Mouse (Mus musculus) small intestine, adult 2 months (tissue): ENCODE data around the gene Capn2.

ENCODE experiments used
- CTCF ChIP-seq: fragments of 200-500 bp; IDR thresholded peaks from 2 replicates; pipeline ENCODE4 v1.5.1; 2012; ENCODE audit warnings: low read depth, mild to moderate bottlenecking, control low read depth, inconsistent platforms, low read length, moderate library complexity, mixed read lengths; ENCODE audit not compliant: insufficient replicate concordance, insufficient read length; ENCODE audit errors: extremely low read depth
- POLR2A ChIP-seq: fragments of 200-500 bp; IDR thresholded peaks from 2 replicates; pipeline ENCODE4 v1.6.1; 2012; ENCODE audit warnings: low read depth, mild to moderate bottlenecking, control low read depth, inconsistent platforms, low read length, moderate library complexity

- TF ChIP-seq POLR2A = no peak
- TF ChIP-seq CTCF = no peak
Observed at GRCm38 (mm10) chr1:182562576-182563370, 45.4 kb upstream of the Capn2 start.
